Mouse (Mus musculus): Measurements from ENCODE around the gene Trpv2. TPM values are rescaled to one million over a fixed set of nuclear protein-coding genes. Genes with fewer than 3 reads are reported as not detected.
A peak's percentile ranks its signal among the peaks of the same experiment; 100 is the strongest.

Gene Trpv2
- polyA plus RNA-seq, 1 experiment from 2014 or later = 13.4 TPM

DNA sequence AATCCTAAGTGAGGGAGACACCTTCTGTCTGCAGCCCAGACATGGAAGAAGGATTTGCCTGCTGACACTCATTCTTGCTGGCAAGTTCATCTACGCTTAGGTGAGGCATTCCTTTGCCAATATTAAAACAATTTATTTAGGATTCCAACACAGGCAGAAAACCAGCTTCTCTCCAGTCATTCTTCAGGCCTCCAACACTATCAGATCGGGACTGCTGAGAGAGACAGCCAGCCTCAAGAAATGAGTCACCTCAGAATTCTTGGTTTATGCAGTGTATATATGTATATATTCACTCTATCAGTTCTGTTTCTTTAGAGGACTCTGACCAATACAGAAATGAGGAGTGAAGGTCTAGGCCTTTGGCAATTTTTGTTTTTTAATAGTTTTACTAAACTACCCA lies 10.7 kb upstream of the Trpv2 start:
- Histone ChIP-seq H3K4me1 (no peaks in the 10 kb centered on the region), H3K27ac (no peak overlapping the region), H3K9ac (no peak overlapping the region), H3K9me3 (no peaks in the 10 kb centered on the region), H3K36me3 (no peaks in the 10 kb centered on the region), H3K4me3 (replicated peaks) (no peak overlapping the region), H3K27me3 (replicated peaks) (no peaks in the 10 kb centered on the region), H3K4me2 (no peak overlapping the region)
- no peak for ATAC-seq (ENCODE audit: insufficient read depth, low FRiP score, low read depth)
- WGBS = 77% methylated on average over 2 of the region's 2 CpGs

DNA sequence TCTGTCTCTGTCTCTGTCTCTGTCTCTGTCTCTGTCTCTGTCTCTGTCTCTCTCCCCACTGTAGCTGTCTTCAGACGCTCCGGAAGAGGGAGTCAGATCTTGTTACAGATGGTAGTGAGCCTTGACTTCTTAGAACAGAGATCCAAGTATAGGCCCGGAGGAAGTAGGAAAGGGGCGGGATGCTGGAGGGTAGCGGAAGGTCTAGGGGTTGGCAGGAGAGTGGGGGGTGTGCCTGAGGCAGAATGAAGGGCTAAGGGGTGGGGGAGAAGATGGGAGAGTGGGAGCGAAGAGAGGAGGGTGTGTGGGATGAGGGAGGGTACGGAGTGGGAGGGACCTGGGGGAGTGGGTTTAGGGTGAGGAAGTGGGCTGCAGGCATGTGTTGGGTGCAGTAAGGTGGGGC lies 8.5 kb upstream of the Trpv2 start:
- ATAC-seq (ENCODE audit: insufficient read depth, low FRiP score, low read depth) = no peak
- Histone ChIP-seq H3K9ac (no peak overlapping the region), H3K4me3 (replicated peaks) (no peak overlapping the region), H3K36me3 (no peaks in the 10 kb centered on the region), H3K27me3 (replicated peaks) (no peaks in the 10 kb centered on the region), H3K27ac (no peak overlapping the region), H3K4me2 (no peak overlapping the region), H3K9me3 (no peaks in the 10 kb centered on the region), H3K4me1 (no peaks in the 10 kb centered on the region)
- WGBS = 64% methylated on average over 7 of the region's 7 CpGs

DNA sequence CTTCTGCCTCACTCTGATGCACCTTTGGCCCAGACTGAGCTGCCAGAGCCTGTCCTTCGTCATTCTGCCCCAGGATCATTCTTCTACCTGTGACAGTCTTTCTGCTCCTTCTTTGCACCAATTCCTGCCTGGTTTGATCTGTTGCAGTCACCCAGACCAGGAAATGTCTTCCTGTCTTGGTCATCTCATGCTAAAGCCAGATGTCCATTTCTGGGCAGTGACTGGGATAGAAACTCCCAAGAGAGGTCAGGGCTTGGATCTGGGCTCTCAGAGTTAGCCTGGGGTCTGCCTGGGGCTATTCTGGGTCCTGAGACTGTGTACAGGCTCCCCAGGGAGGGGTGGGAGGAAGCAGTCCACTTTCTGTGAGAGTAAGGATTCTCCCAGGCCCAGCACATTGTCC lies 8.1 kb upstream of the Trpv2 start:
- ATAC-seq (ENCODE audit: insufficient read depth, low FRiP score, low read depth) = no peak

DNA sequence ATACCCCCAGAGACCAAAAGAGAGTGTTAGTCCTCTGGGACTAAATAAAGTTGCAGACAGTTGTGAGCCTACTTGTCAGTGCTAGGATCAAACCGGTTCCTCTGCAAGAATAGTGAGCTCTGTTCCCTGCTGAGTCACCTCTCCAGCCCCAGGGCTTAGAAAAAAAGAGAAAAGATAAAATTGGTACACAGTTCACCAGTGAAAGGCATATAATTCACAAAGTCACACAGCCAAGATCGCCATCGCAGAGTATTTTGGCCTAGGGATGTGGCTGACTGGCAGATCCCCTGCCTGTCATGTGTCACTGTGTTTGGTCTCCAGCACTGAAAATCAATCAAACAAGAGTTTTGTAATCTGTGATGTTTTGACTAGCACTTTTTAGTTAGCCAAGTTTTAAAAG lies 6.0 kb upstream of the Trpv2 start:
- Histone ChIP-seq H3K36me3 (no peaks in the 10 kb centered on the region), H3K4me1 (no peaks in the 10 kb centered on the region), H3K27ac (no peak overlapping the region), H3K9ac (no peak overlapping the region), H3K4me3 (replicated peaks) (no peak overlapping the region), H3K9me3 (no peaks in the 10 kb centered on the region), H3K27me3 (replicated peaks) (no peaks in the 10 kb centered on the region), H3K4me2 (no peak overlapping the region)
- 61% methylated on average over 3 of the region's 3 CpGs for WGBS
- peak; percentile 43; the same call in 1 of the 2 replicates for ATAC-seq (ENCODE audit: insufficient read depth, low FRiP score, low read depth)

More for the DNA sequence above, 8.1 kb upstream of the Trpv2 start:
- Histone ChIP-seq H3K27ac (no peak overlapping the region), H3K4me2 (no peak overlapping the region), H3K9me3 (no peaks in the 10 kb centered on the region), H3K36me3 (no peaks in the 10 kb centered on the region), H3K9ac (no peak overlapping the region), H3K4me1 (no peaks in the 10 kb centered on the region), H3K27me3 (replicated peaks) (no peaks in the 10 kb centered on the region), H3K4me3 (replicated peaks) (no peak overlapping the region)
- 38% methylated on average over 1 of the region's 1 CpGs for WGBS

DNA sequence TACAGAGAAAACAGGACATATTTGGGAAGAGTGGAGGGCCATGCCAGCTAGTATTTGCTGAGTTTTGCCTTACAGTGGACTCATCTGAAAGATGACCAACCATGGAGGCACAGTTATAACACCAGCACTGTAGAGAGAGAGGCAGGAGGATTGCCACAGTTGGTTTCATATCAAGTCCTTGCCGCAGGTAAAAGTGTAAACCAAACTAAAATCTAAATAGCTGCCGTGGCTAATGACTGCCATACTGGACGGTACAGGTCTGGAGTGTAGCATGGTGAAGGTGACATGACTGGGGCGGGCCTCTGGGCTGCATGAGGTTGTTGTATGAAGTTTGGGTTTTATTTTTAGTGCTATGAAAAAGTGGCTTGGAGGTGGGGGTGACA lies 408 bp downstream of the Trpv2 start:
- H3K4me2 ChIP-seq = no peak overlapping the region
- no peaks in the 10 kb centered on the region for H3K9me3 ChIP-seq
- WGBS = 79% methylated on average over 4 of the region's 4 CpGs
- peaks cover 9% of the 10 kb centered on the region; the same call in 1 of the 2 replicates for H3K4me1 ChIP-seq
- no peak for ATAC-seq (ENCODE audit: insufficient read depth, low FRiP score, low read depth)
- no peak overlapping the region for H3K27ac ChIP-seq
- H3K27me3 ChIP-seq (replicated peaks) = 0 out of 2 replicates have a peak, but pooled peaks cover 7% of the 10 kb centered on the region
- no peak overlapping the region for H3K4me3 ChIP-seq (replicated peaks)
- H3K9ac ChIP-seq = no peak overlapping the region
- no peaks in the 10 kb centered on the region for H3K36me3 ChIP-seq

DNA sequence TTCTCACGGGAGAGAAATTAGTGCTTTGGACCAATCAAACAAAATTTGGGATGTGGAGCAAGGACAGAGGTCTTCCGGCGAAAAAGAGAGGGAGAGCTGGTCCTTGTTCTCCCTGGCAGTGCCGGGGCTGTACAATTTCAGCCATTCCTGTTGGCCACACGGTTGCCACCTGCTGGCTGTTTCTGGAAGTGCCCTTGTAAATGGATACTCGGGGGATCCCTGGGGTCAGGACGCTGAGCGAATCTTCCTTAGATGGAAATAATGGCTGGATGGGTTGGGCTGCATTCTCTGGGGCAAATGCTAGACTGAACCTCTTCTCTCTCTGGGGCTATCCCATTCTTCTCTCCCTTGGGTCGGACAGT lies 992 bp downstream of the Trpv2 start:
- 2% methylated on average over 9 of the region's 9 CpGs for WGBS

DNA sequence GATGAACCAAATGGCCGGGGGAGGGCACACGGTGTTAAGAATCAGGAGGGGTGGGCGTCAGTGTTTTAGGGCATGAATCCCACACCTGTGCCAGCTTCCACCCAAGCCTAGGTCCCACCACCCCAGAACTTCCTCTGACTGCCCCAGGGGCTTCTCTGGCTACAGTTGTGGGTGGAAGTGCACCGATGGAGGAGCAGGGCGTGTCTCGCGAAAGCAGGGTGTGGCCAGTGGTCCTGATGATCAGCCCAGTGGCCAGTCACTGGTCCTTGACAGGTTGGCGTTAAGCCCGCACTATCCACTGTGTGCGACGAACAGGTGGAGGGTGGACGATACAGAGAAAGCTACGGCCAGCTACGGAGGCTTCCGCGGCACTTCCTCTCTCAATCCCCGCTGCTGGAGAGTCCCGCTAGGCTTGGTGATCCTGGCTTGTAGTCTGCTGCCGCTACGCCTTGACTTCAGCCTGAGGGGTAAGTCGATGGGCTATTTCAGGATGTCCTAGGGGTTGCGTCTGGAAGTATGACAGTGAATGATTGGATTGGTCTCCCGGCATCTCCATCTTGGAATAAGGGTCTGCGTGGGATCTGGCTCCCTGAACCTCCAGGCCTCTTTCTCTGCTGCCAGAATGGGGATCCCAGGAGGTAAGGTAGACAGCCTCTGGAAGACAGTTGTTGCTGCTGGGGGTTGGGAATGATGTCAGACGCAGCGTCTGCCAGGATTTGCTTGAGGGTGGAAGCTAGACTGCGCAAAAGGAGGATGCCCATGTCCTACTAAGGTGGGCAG lies 1.6 kb downstream of the Trpv2 start:
- H3K4me2 ChIP-seq = peak overlapping the region; percentile 98
- H3K27ac ChIP-seq = peak overlapping the region; percentile 48; the same call in 1 of the 2 replicates

More for the DNA sequence above, 992 bp downstream of the Trpv2 start:
- Histone ChIP-seq H3K27me3 (replicated peaks) (0 out of 2 replicates have a peak, but pooled peaks cover 7% of the 10 kb centered on the region), H3K9ac (peak overlapping the region; percentile 29), H3K27ac (peak overlapping the region; percentile 48; the same call in 1 of the 2 replicates), H3K4me2 (peak overlapping the region; percentile 98), H3K4me1 (peaks cover 9% of the 10 kb centered on the region; the same call in 1 of the 2 replicates), H3K36me3 (no peaks in the 10 kb centered on the region), H3K4me3 (replicated peaks) (peak overlapping the region; percentile 50), H3K9me3 (no peaks in the 10 kb centered on the region)
- peak; percentile 65 for ATAC-seq (ENCODE audit: insufficient read depth, low FRiP score, low read depth)

DNA sequence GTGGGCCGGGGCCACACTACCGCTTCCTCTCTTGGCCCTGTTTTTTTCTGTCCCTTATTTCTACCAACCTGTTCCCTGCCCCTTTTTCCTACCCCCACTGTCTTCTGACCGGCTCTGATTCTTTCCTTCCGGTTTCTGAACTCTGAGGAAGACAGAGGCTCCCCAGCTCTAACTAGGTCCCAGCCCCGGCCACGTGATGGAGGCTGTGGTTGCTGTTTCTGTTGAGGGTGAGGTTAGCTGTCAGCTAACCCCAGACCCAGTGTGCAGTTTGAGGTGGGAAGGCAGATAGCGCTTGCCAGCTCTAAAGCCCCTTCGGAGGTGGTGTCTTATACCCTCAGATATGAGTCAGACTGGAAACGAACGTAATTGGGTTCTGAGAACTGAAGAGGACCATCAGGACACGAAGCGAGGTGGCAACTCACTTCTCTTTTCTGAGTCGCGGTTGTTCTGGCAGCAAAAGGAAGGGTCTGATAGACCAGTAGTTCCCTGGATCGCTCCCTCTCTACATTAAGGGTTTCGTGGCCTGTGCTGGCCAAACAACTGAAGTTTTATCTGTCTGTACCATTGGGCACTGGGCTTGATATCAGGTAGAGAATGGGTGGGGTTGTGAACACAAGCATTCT lies 2.4 kb downstream of the Trpv2 start:
- Histone ChIP-seq H3K4me1 (peaks cover 9% of the 10 kb centered on the region; the same call in 1 of the 2 replicates), H3K4me2 (peak overlapping the region; percentile 98), H3K4me3 (replicated peaks) (peak overlapping the region; percentile 50), H3K27ac (peak overlapping the region; percentile 31; the same call in 1 of the 2 replicates), H3K9me3 (no peaks in the 10 kb centered on the region), H3K36me3 (no peaks in the 10 kb centered on the region), H3K9ac (peak overlapping the region; percentile 4; the same call in 1 of the 2 replicates), H3K27me3 (replicated peaks) (0 out of 2 replicates have a peak, but pooled peaks cover 7% of the 10 kb centered on the region)
- ATAC-seq (ENCODE audit: insufficient read depth, low FRiP score, low read depth) = no peak
- WGBS = 58% methylated on average over 16 of the region's 16 CpGs

More for the DNA sequence above, 1.6 kb downstream of the Trpv2 start:
- peak overlapping the region; percentile 29 for H3K9ac ChIP-seq
- peaks cover 9% of the 10 kb centered on the region; the same call in 1 of the 2 replicates for H3K4me1 ChIP-seq
- H3K4me3 ChIP-seq (replicated peaks) = peak overlapping the region; percentile 50
- H3K36me3 ChIP-seq = no peaks in the 10 kb centered on the region
- 0 out of 2 replicates have a peak, but pooled peaks cover 7% of the 10 kb centered on the region for H3K27me3 ChIP-seq (replicated peaks)
- WGBS = 5% methylated on average over 27 of the region's 27 CpGs
- H3K9me3 ChIP-seq = no peaks in the 10 kb centered on the region
- ATAC-seq (ENCODE audit: insufficient read depth, low FRiP score, low read depth) = peak; percentile 46

DNA sequence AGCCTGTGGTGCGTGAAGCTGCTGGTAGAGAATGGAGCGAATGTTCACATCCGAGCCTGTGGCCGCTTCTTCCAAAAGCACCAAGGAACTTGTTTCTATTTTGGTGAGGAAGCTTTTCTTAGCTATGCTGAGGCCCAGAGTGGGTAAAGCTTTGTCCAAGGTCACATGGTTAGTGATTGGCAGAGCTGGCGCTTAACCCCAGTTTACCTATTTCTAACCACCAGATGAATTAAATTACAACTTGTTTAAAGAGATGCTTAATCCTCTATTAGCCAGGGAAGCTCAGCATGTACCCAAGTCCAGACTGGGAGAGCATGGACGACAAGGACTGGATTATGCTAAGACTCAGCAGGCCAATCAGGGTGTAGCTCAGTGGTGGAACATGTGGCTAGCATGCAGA lies 8.7 kb downstream of the Trpv2 start:
- no peak overlapping the region for H3K27ac ChIP-seq
- no peaks in the 10 kb centered on the region for H3K9me3 ChIP-seq
- no peaks in the 10 kb centered on the region for H3K4me1 ChIP-seq
- H3K9ac ChIP-seq = no peak overlapping the region
- 87% methylated on average over 6 of the region's 6 CpGs for WGBS
- H3K27me3 ChIP-seq (replicated peaks) = no peaks in the 10 kb centered on the region
- no peaks in the 10 kb centered on the region for H3K36me3 ChIP-seq
- H3K4me2 ChIP-seq = no peak overlapping the region
- no peak for ATAC-seq (ENCODE audit: insufficient read depth, low FRiP score, low read depth)
- no peak overlapping the region for H3K4me3 ChIP-seq (replicated peaks)

DNA sequence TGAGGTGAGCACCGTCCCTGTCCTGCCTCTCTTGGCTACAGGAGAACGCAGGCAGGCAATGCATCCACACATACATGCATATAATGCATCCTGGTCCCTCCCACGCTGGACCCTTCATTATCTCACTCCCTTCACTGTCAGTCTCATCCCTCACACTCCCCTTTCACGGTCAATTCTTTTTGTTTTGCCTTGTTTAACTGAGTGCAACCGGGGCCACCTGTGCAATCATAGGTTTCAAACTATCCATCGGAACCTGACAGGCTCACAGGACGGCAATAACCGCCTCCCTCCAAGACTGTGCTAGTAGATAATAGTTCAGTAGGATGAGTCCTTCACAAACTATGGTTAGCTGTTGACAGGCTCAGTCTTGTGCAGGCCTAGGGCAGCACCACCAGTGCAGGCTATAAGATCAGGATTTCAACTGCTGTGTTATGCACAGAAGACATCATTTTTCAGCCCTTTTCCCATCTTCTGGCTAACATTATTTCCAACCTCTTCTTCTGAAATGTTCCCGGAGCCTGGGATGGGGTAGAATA lies 10.5 kb downstream of the Trpv2 start:
- 64% methylated on average over 9 of the region's 9 CpGs for WGBS
- H3K4me3 ChIP-seq (replicated peaks) = no peak overlapping the region
- H3K27ac ChIP-seq = no peak overlapping the region
- no peaks in the 10 kb centered on the region for H3K36me3 ChIP-seq
- H3K27me3 ChIP-seq (replicated peaks) = no peaks in the 10 kb centered on the region
- H3K9me3 ChIP-seq = no peaks in the 10 kb centered on the region
- no peak overlapping the region for H3K4me2 ChIP-seq
- H3K9ac ChIP-seq = no peak overlapping the region
- H3K4me1 ChIP-seq = no peaks in the 10 kb centered on the region
- no peak for ATAC-seq (ENCODE audit: insufficient read depth, low FRiP score, low read depth)

DNA sequence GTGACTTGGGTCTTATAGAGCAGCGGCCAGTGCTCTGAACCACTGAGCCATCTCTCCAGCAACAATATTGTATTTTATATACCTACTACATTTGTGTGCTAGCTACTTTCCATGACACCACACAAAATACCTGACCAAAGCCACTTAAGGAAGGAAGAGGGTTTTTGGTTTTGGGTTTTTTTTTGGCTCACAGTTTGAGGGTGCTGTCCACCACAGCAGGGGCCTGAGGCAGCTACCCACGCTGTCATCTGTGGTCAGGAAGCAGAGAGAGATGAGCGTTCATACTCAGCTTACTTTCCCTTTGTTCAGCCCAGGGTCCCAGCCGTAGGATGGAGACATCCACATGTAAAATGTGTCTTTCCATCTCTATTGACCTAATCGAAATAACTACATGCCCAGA lies 12.7 kb downstream of the Trpv2 start:
- Histone ChIP-seq H3K9me3 (no peaks in the 10 kb centered on the region), H3K4me2 (no peak overlapping the region), H3K4me3 (replicated peaks) (no peak overlapping the region), H3K27ac (no peak overlapping the region), H3K27me3 (replicated peaks) (no peaks in the 10 kb centered on the region), H3K4me1 (no peaks in the 10 kb centered on the region), H3K9ac (no peak overlapping the region), H3K36me3 (no peaks in the 10 kb centered on the region)
- 77% methylated on average over 5 of the region's 5 CpGs for WGBS
- no peak for ATAC-seq (ENCODE audit: insufficient read depth, low FRiP score, low read depth)

DNA sequence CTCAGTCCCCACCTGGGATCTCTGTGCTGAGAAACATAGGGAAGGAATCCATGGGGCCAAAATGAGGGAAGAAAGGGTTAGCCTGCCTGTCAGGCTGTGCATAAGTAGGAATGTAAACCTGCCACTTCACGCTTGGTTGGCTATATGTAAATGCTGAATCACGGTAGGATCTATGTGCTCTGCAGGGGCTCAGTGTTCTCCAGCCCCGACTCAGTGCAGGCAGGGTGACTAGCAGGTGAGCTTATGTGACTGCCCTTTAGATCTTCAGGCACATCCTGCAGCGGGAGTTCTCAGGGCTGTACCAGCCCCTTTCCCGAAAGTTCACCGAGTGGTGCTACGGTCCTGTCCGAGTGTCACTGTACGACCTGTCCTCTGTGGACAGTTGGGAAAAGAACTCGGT lies 15.1 kb downstream of the Trpv2 start:
- no peak overlapping the region for H3K9ac ChIP-seq
- no peaks in the 10 kb centered on the region for H3K9me3 ChIP-seq
- no peak overlapping the region for H3K4me3 ChIP-seq (replicated peaks)
- H3K27me3 ChIP-seq (replicated peaks) = no peaks in the 10 kb centered on the region
- no peak overlapping the region for H3K4me2 ChIP-seq
- ATAC-seq (ENCODE audit: insufficient read depth, low FRiP score, low read depth) = no peak
- 85% methylated on average over 10 of the region's 10 CpGs for WGBS
- no peaks in the 10 kb centered on the region for H3K36me3 ChIP-seq
- H3K27ac ChIP-seq = no peak overlapping the region
- no peaks in the 10 kb centered on the region for H3K4me1 ChIP-seq
